Mouse (Mus musculus) heart, postnatal 0 days (tissue): ENCODE measurements around the gene Ebf3. TPM values are rescaled to one million over a fixed set of nuclear protein-coding genes. Genes with fewer than 3 reads are reported as not detected.

ENCODE experiments used
- ATAC-seq: fragments of 200-750 bp; cut with Nextera tagmentation; 2 replicates; pipeline ENCODE4 v1.8.0; 2017; ENCODE audit warnings: low read depth, moderate number of reproducible peaks, moderate library complexity; ENCODE audit not compliant: insufficient read depth
- DNase-seq: peaks from one replicate; pipeline ENCODE4 v3.0.0-alpha.2; 2016; ENCODE audit warnings: low spot score
- H3K27ac ChIP-seq: fragments of 300-500 bp; sonication (generic); 2 replicates; pipeline ENCODE4 v1.5.1; 2014; ENCODE audit warnings: low read depth, mild to moderate bottlenecking
- H3K27me3 ChIP-seq: fragments of 300-500 bp; sonication (generic); 2 replicates; pipeline ENCODE4 v1.6.1; 2014; ENCODE audit warnings: low read length, mixed read lengths; ENCODE audit not compliant: control insufficient read depth, insufficient read depth
- H3K36me3 ChIP-seq: fragments of 300-500 bp; sonication (generic); replicated peaks from 2 replicates; pipeline ENCODE4 v1.6.1; 2014; ENCODE audit warnings: low read length, mixed read lengths; ENCODE audit not compliant: control insufficient read depth, insufficient read depth
- H3K4me1 ChIP-seq: fragments of 300-500 bp; sonication (generic); 2 replicates; pipeline ENCODE4 v1.6.1; 2014; ENCODE audit warnings: antibody characterized with exemption; ENCODE audit not compliant: control insufficient read depth, insufficient read depth
- H3K4me2 ChIP-seq: fragments of 300-500 bp; sonication (generic); 2 replicates; pipeline ENCODE4 v1.6.1; 2014; ENCODE audit warnings: low read depth, mild to moderate bottlenecking, low read length, moderate library complexity
- H3K4me3 ChIP-seq: fragments of 300-500 bp; sonication (generic); 2 replicates; pipeline ENCODE4 v1.5.1; 2014; ENCODE audit warnings: low read depth, low read length
- H3K9ac ChIP-seq: fragments of 300-500 bp; sonication (generic); replicated peaks from 2 replicates; pipeline ENCODE4 v1.6.1; 2014; ENCODE audit warnings: low read depth, low read length, mixed read lengths
- H3K9me3 ChIP-seq: fragments of 300-500 bp; sonication (generic); replicated peaks from 2 replicates; pipeline ENCODE4 v1.6.1; 2016; ENCODE audit warnings: low read length; ENCODE audit not compliant: control insufficient read depth
- CTCF ChIP-seq: IDR thresholded peaks from 2 replicates; pipeline ENCODE4 v1.5.1; 2016; ENCODE audit warnings: antibody characterized with exemption, control low read depth, low read depth
- EP300 ChIP-seq: IDR thresholded peaks from 2 replicates; pipeline ENCODE4 v1.6.1; 2016; ENCODE audit warnings: antibody characterized with exemption, low read depth
- WGBS: fragments of 180-500 bp; shearing (Covaris S2); extraction: QIAGEN DNeasy Blood & Tissue Kit; methylation state at CpG from one replicate; pipeline ENCODE4 v1.1.7; 2014; 5-methylcytosine and 5-hydroxymethylcytosine counted together
- polyA plus RNA-seq: library from polyadenylated mRNA; unstranded; fragments of >200 nt; fragmentation: Nextera tagmentation; extraction: Ambion mirVana; gene quantifications from 2 replicates; pipeline ENCODE4 v1.2.1, GENCODE M21; 2015
- total RNA-seq: library from RNA; depleted of rRNA; stranded (reverse); fragments of >200 nt; gene quantifications from 2 replicates; pipeline ENCODE4 v1.2.3, GENCODE M21; 2014; ENCODE audit warnings: low replicate concordance

Gene Ebf3
- total and polyA plus RNA-seq, 2 experiments from 2014 or later, result 1.1 to 3.7 TPM

DNA sequence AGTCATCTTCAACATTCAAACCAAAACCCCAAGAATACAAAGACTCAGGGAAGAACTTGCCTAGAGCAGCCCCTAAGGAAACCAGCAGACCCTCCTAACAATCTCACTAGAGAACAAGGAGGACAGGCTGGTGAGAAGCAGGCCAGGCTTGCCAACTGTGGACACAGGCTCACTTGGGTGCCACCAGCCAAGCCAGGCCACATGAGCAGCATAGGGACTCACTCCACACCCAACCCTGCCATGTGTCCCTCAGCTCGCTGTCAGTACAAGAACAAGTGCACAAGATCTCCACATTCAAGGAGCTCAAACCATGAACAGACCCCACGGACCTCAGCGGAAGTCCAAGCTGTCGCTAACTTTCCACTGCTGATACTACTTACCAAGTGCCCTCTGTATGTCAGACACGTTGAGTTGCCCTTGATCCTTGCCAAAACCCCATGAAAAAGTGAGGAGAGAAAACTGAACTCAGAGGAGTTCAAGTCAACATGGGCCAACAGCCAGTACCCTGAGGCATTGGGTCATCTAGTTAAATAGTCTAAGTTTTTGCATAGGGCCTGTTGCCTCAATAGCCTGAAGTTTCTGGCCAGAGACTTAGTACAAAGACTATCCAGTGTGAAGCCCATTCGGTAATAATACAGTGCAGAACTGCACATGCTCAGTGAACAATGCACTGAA, 91.3 kb downstream of the Ebf3 start:
- Histone ChIP-seq H3K9ac (no peak overlapping the region), H3K9me3 (no peaks in the 10 kb centered on the region), H3K4me3 (no peak overlapping the region), H3K4me2 (no peak overlapping the region), H3K27ac (no peak overlapping the region), H3K27me3 (no peaks in the 10 kb centered on the region), H3K36me3 (no peaks in the 10 kb centered on the region), H3K4me1 (no peaks in the 10 kb centered on the region)
- DNase-seq (no peak), ATAC-seq (no peak)
- TF ChIP-seq EP300 (no peak), CTCF (no peak)
- 82% methylated on average over 6 of the region's 6 CpGs for WGBS

DNA sequence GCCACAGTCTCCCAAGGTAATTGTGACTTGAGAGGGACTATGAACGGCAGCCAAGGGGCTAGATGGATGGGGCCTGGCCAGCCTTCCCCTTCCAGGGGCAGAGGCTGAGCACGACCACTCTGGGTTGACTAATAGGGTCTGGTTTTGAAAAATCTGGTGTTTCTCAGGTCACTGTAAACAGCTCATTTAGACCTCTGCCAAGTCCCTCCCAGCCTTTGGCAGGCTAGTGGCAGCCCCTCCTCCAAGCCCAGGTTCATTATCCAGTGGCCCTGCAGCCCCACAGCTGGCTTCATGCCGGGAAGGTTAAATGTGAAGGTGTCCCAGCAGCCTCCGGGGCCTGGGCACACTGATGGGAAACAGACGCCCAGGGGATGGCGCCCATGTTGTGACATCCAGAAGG, 92.6 kb downstream of the Ebf3 start:
- no peak overlapping the region for H3K4me2 ChIP-seq
- no peak overlapping the region for H3K9ac ChIP-seq
- H3K36me3 ChIP-seq, result no peaks in the 10 kb centered on the region
- no peak for DNase-seq
- no peak for ATAC-seq
- H3K9me3 ChIP-seq, result no peaks in the 10 kb centered on the region
- H3K27ac ChIP-seq, result no peak overlapping the region
- no peaks in the 10 kb centered on the region for H3K4me1 ChIP-seq
- no peaks in the 10 kb centered on the region for H3K27me3 ChIP-seq
- H3K4me3 ChIP-seq, result no peak overlapping the region
- TF ChIP-seq EP300 (no peak), CTCF (no peak)
- 22% methylated on average over 6 of the region's 6 CpGs for WGBS

DNA sequence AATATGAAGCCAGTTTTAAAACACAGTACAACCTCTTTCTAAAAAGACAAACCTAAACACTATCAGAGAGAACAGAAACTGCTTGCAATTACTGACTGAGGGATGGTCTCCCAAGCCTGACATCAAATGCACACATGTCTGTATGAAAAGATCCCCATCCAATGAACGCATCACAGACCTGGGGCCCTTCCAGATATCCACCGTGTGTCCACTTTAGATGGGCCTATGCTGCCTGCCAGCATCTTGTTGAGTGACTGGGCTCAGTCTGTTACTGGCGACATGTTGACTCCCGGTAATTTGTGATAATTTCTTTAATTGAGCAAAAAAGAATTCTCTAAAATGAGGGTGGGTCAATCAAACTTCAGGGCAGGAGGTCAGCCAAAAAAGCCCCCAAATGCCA, 93.8 kb downstream of the Ebf3 start:
- ATAC-seq (no peak), DNase-seq (no peak)
- H3K36me3 ChIP-seq, result no peaks in the 10 kb centered on the region
- H3K4me2 ChIP-seq, result no peak overlapping the region
- H3K9ac ChIP-seq, result no peak overlapping the region
- no peak overlapping the region for H3K4me3 ChIP-seq
- no peak for TF ChIP-seq CTCF
- no peak for TF ChIP-seq EP300
- H3K27ac ChIP-seq, result no peak overlapping the region
- 80% methylated on average over 4 of the region's 4 CpGs for WGBS
- no peaks in the 10 kb centered on the region for H3K4me1 ChIP-seq
- H3K9me3 ChIP-seq, result no peaks in the 10 kb centered on the region
- H3K27me3 ChIP-seq, result no peaks in the 10 kb centered on the region

DNA sequence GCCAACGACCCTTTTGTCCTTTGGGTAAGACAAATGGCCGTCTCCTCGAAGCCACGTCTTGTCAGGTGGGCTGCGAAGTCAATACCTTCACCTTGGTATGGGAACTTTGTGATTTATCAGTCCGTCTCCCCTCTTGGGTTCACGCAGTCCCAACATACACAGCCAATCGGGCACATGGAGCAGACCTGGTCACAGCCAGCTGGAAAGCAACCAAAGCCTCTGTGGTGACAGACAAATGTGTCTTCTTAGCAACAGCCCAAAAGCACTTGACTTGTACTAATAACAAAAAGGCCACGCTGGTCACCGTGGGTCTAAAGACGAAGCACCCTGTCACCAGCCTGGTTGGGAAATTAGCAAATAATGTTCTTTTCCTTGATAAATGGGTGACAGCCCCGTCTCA, 95.5 kb downstream of the Ebf3 start:
- H3K4me1 ChIP-seq, result no peaks in the 10 kb centered on the region
- no peak overlapping the region for H3K9ac ChIP-seq
- H3K27me3 ChIP-seq, result no peaks in the 10 kb centered on the region
- WGBS, result 87% methylated on average over 12 of the region's 12 CpGs
- no peak overlapping the region for H3K27ac ChIP-seq
- H3K36me3 ChIP-seq, result no peaks in the 10 kb centered on the region
- no peak overlapping the region for H3K4me2 ChIP-seq
- DNase-seq (no peak), ATAC-seq (no peak)
- TF ChIP-seq CTCF (no peak), EP300 (no peak)
- H3K4me3 ChIP-seq, result no peak overlapping the region
- H3K9me3 ChIP-seq, result no peaks in the 10 kb centered on the region

DNA sequence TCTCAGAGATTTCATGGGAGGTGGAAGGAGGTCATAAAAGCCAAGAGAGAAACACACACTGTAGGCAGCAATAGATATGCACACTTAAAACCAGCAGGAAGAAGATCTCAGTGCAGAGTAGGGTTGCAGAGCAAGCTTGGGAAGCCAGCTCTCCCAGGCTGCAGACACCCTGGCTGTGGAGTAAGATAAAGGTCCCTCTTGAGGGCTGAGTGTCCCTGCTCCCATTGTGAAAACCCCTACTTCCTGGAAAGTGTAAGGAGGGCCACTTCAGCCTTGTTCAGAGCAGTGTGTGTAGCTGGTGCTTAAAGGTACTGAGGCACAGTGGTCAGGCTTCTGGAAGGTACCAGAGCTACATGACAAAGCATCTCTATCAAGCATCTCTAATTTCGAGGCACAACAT, 100.8 kb downstream of the Ebf3 start:
- H3K9me3 ChIP-seq, result no peaks in the 10 kb centered on the region
- no peaks in the 10 kb centered on the region for H3K4me1 ChIP-seq
- DNase-seq, result no peak
- 72% methylated on average over 1 of the region's 1 CpGs for WGBS
- H3K4me2 ChIP-seq, result no peak overlapping the region
- no peak for ATAC-seq
- no peaks in the 10 kb centered on the region for H3K36me3 ChIP-seq
- no peak overlapping the region for H3K27ac ChIP-seq
- no peak overlapping the region for H3K4me3 ChIP-seq
- no peak overlapping the region for H3K9ac ChIP-seq
- no peak for TF ChIP-seq CTCF
- TF ChIP-seq EP300, result no peak
- H3K27me3 ChIP-seq, result no peaks in the 10 kb centered on the region

DNA sequence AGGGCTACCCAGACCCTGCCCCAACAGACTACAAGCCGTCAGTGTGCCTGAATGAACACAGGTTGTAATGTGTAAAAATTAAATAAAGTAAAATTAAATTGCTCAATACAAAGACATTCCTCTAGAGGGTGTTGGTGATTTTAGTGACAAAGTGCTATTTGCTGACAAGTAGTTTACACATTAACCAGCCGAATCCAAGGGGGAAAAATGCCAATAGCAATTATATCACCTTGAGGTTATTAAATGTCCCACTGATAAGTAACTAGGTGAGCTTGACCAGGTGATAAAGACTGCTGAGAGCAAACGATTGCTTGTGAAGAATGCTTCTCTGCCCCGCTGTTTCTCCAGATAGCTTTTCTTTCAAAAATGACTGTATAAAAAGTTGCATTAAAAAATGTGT, 102.9 kb downstream of the Ebf3 start:
- no peak overlapping the region for H3K9ac ChIP-seq
- no peak for DNase-seq

More for the DNA sequence above, 102.9 kb downstream of the Ebf3 start:
- Histone ChIP-seq H3K27ac (no peak overlapping the region), H3K36me3 (no peaks in the 10 kb centered on the region), H3K27me3 (no peaks in the 10 kb centered on the region), H3K4me1 (no peaks in the 10 kb centered on the region), H3K4me2 (no peak overlapping the region), H3K9me3 (no peaks in the 10 kb centered on the region), H3K4me3 (no peak overlapping the region)
- 51% methylated on average over 4 of the region's 4 CpGs for WGBS
- no peak for ATAC-seq
- TF ChIP-seq CTCF, result no peak
- TF ChIP-seq EP300, result no peak
